Mouse (Mus musculus): ENCODE measurements around the gene Mynn. TPM values are rescaled to one million over a fixed set of nuclear protein-coding genes. Genes with fewer than 3 reads are reported as not detected.

The Mynn gene
- polyA plus RNA-seq (2017; shearing (Covaris generic)) = 74.9 TPM

GRCm38 (mm10) chr3:30602065-30602739 is at the start of gene Mynn:
Gene Mynn, plus strand, starts transcription at chr3:30602065.

DNA sequence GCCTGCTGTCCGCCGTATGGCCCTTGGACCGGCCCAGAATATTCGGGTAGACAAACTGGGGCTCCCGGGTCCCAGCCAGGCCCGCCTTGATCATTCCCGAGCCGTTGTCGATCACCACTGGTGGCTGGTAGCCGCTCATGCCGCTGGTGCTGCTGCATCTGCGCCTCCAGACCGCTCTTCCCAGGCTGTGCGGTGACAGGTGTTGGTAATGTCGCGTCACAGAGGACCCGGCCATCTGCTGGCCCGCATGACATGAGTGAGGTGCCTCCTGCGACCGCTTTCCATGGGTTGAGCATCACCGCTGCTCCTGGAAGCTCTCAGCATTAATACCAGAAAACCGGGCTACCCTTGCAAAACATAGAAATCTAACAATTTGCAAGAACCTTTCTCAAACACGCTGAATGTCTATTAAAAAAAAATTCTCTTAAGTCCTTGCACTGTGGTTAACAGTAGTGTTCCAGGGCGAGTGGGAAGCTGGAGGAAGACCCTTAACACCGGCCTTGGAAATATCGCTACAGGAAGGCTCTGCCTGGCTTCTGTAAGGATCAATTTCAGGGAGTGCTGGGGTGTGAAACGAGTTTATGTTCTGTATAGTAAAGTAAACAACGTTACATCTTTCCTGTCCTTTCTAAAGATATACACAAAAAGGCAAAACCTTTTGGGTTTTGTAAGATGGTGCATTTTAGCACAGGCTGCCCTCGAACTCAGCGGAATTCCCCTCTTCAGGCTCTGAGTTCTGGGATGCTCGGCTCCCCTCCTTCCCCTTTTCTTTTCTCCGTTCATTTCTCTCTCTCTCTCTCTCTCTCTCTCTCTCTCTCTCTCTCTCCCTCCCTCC is 1.9 kb upstream of the Mynn start, which contains the start of gene Actrt3:
TSS of gene Actrt3 (minus strand) at position 229 of the 835 bp plus-strand sequence.

DNA sequence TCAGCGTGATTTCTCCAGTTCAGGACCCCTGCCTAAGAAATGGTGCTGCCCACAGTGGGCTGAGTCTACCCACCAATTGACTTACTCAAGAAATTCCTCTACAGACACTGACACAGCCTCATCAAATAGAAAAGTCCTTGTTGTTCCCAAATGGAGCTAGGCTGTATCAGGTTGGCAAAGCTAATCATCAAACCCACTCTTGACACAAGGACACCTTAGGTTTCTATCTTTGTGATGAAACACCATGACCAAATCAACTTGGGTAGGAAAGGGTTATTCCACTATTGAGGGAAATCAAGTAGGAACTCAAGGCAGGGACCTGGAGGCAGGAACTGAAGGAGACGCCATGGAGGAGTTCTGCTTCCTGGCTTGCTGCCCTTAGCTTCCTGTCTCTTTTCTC is 42.3 kb downstream of the Mynn start, which contains the start of gene Lrriq4:
TSS of gene Lrriq4 (plus strand) at position 301 of the 400 bp plus-strand sequence.

DNA sequence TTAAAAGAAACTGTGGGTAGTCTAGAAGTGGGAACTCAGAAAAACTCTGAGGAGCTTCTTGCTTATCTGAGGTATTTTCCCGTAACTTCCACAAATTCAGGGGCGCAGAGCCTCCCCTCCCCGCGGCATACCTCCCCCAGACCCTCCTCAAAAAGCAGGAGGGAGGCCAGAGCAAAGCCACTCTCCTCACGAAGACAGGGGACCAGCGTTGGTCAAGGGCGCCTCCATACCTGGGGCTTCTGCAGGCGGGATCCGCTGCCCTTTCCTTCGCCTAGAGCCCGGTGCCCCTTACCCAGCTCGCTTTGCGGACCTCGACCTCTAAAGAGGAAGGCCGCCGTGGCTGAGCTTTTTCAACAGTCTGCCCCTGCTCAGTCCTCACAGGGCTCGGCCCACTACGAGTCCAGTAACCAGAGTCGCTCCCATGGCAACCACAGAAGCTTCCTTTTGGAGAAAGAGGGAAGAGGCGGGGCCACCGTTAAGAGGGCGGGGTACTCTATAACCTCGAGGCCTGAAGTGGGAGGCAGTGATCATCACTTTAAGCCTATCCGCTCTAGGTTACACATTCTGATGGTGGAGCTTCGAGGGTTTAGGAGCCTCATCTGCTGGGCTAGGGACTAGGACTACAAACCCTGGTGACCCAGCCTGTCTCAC is 45.7 kb downstream of the Mynn start, which contains the start of gene Lrrc34:
TSS of gene Lrrc34 (minus strand) at position 430 of the 651 bp plus-strand sequence.

Other genes with a start within 250 kb of the Mynn start
- not detected for gene Mecom, start 54.1 kb upstream of the Mynn start, polyA plus RNA-seq (2017; shearing (Covaris generic))
- 0.17 TPM for gene Actrt3, start 2.1 kb upstream of the Mynn start, polyA plus RNA-seq (2017; shearing (Covaris generic))
- not detected for gene Lrriq4, start 42.4 kb downstream of the Mynn start, polyA plus RNA-seq (2017; shearing (Covaris generic))
- gene Lrrc34, start 45.8 kb downstream of the Mynn start, polyA plus RNA-seq (2017; shearing (Covaris generic)) = not detected
- gene Lrrc31, start 97.8 kb downstream of the Mynn start, polyA plus RNA-seq (2017; shearing (Covaris generic)) = 0.14 TPM
- gene Samd7, start 144.2 kb downstream of the Mynn start, polyA plus RNA-seq (2017; shearing (Covaris generic)) = not detected
- 128 TPM for gene Sec62, start 190.8 kb downstream of the Mynn start, polyA plus RNA-seq (2017; shearing (Covaris generic))